39 mouse cellular contexts compared by ENCODE assay signal in the genomic region with DNA sequence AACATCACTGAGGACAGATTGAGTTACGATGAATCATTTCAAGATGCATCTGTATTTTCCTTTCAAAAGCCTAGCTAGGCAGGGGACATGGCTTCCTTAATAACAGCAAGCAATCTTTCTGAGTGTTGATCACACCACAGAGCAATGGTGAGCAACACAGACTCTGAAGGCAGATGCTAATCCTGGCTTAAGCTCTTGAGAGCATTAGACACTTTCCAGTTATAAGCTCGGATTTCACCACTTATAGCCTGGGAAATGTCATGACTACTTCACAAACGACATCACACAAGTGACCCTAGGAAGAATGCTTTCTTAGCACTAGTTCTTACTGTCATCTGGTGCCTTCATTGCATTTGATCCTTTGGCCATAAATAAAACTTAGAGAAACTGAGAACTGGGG. TPM values are rescaled to one million over a fixed set of nuclear protein-coding genes. Genes with fewer than 3 reads are reported as not detected.
"Had no signal": no experiment of that assay in that cellular context is flagged by ENCODE, and none has a peak within 500 bp of the region (broad histone marks: within the 10 kb centered on the region; RNA-seq: fewer than 3 reads in every experiment).

No protein-coding gene starts in this region.

- H3K27ac ChIP-seq: gastrocnemius, adult 2 months; heart, adult 2 months; heart, embryonic 13.5 days; heart, embryonic 15.5 days; hindbrain, embryonic 13.5 days; hindbrain, embryonic 15.5 days; hindbrain, postnatal 0 days; kidney, embryonic 15.5 days; kidney, postnatal 0 days; limb, embryonic 13.5 days; limb, embryonic 15.5 days; liver, embryonic 12.5 days; liver, embryonic 14.5 days had no signal

- ATAC-seq: hindbrain, postnatal 0 days; intestine, embryonic 16.5 days; liver, embryonic 12.5 days had no signal

- H3K9ac ChIP-seq: heart, embryonic 13.5 days; heart, embryonic 15.5 days; hindbrain, embryonic 13.5 days; hindbrain, embryonic 15.5 days; kidney, embryonic 15.5 days; limb, embryonic 13.5 days; limb, embryonic 15.5 days; liver, embryonic 12.5 days; liver, embryonic 14.5 days had no signal

- H3K36me3 ChIP-seq: heart, embryonic 13.5 days; heart, embryonic 15.5 days; hindbrain, embryonic 13.5 days; hindbrain, embryonic 15.5 days; kidney, embryonic 15.5 days; limb, embryonic 13.5 days; limb, embryonic 15.5 days; liver, embryonic 12.5 days had no signal

- DNase-seq: gastrocnemius, adult 2 months; gastrocnemius, postnatal 14 days; gastrocnemius, postnatal 36 days; heart, adult 11 months; heart, adult 2 months; heart, postnatal 14 days; heart, postnatal 36 days; kidney, adult 11 months; kidney, adult 2 months; kidney, adult 9 months; kidney, postnatal 14 days; kidney, postnatal 36 days; left cerebral cortex, postnatal 4 days had no signal

- H3K4me1 ChIP-seq: heart, embryonic 13.5 days; heart, embryonic 15.5 days; hindbrain, embryonic 13.5 days; hindbrain, embryonic 15.5 days; kidney, embryonic 15.5 days; limb, embryonic 13.5 days; limb, embryonic 15.5 days; liver, embryonic 12.5 days had no signal

- H3K27me3 ChIP-seq: heart, embryonic 13.5 days; heart, embryonic 15.5 days; hindbrain, embryonic 13.5 days; hindbrain, embryonic 15.5 days; kidney, embryonic 15.5 days; limb, embryonic 13.5 days; limb, embryonic 15.5 days; liver, embryonic 12.5 days had no signal

- H3K9me3 ChIP-seq: heart, embryonic 13.5 days; heart, embryonic 15.5 days; hindbrain, embryonic 13.5 days; hindbrain, embryonic 15.5 days; kidney, embryonic 15.5 days; limb, embryonic 13.5 days; limb, embryonic 15.5 days; liver, embryonic 12.5 days had no signal

- H3K4me2 ChIP-seq: heart, embryonic 11.5 days; heart, embryonic 13.5 days; heart, embryonic 15.5 days; hindbrain, embryonic 13.5 days; hindbrain, embryonic 15.5 days; kidney, embryonic 15.5 days; limb, embryonic 13.5 days; limb, embryonic 15.5 days; liver, embryonic 12.5 days had no signal

- H3K4me3 ChIP-seq: gastrocnemius, adult 2 months; heart, adult 2 months; heart, embryonic 13.5 days; heart, embryonic 15.5 days; hindbrain, embryonic 13.5 days; hindbrain, embryonic 15.5 days; kidney, embryonic 15.5 days; limb, embryonic 13.5 days; limb, embryonic 15.5 days; liver, embryonic 12.5 days had no signal

RNA-seq across cellular contexts. Expression of a gene that starts 4.5 kb away (rescaled TPM):
- total RNA-seq: gastrocnemius, adult 2 months; gastrocnemius, postnatal 14 days; gastrocnemius, postnatal 36 days; heart, adult 2 months; heart, postnatal 36 days; hematopoietic stem cell, adult 5-6 weeks; hindbrain, postnatal 0 days; layer of hippocampus, postnatal 10 days; layer of hippocampus, postnatal 25 days; left cerebral cortex, adult 8-10 months; left cerebral cortex, postnatal 10 days; left cerebral cortex, postnatal 25 days; left cerebral cortex, postnatal 4 days; liver, adult 2 months had no signal
- polyA plus RNA-seq: heart, embryonic 11.5 days; heart, embryonic 13.5 days; heart, embryonic 15.5 days; heart, postnatal 0 days; hindbrain, embryonic 11.5 days; hindbrain, embryonic 13.5 days; hindbrain, embryonic 15.5 days; hindbrain, postnatal 0 days; kidney, postnatal 0 days; liver, embryonic 14.5 days had no signal

RNA-seq across cellular contexts. Expression of a gene that starts 53.2 kb away (rescaled TPM):
- total RNA-seq: gastrocnemius, adult 2 months; gastrocnemius, postnatal 14 days; gastrocnemius, postnatal 36 days; heart, adult 2 months; heart, postnatal 14 days; heart, postnatal 36 days; hematopoietic stem cell, adult 5-6 weeks; hindbrain, postnatal 0 days; layer of hippocampus, adult 18-20 months; layer of hippocampus, postnatal 10 days; layer of hippocampus, postnatal 25 days; left cerebral cortex, adult 8-10 months; left cerebral cortex, postnatal 25 days; left cerebral cortex, postnatal 4 days; liver, adult 2 months had no signal
- polyA plus RNA-seq: gonadal fat pad, adult 2 months; heart, adult 2 months; heart, embryonic 11.5 days; heart, embryonic 13.5 days; heart, embryonic 15.5 days; heart, postnatal 0 days; hindbrain, embryonic 11.5 days; hindbrain, embryonic 13.5 days; hindbrain, postnatal 0 days; intestine, embryonic 14.5 days; intestine, embryonic 16.5 days; kidney, adult 2 months; kidney, embryonic 15.5 days; kidney, postnatal 0 days; limb, embryonic 11.5 days; liver, adult 2 months; liver, embryonic 12.5 days; liver, embryonic 14.5 days had no signal
